Mouse (Mus musculus) erythroblast, embryonic 14.5 days (primary cell): Measurements from ENCODE around the gene Kirrel.

ENCODE experiments used
- GATA1 ChIP-seq: IDR thresholded peaks from 2 replicates; pipeline ENCODE4 v1.6.1; 2012; ENCODE audit warnings: low read length, inconsistent platforms, mixed read lengths
- TAL1 ChIP-seq: IDR thresholded peaks from 3 replicates; pipeline ENCODE4 v1.6.1; 2012; ENCODE audit warnings: low read length, inconsistent platforms, mixed read lengths

- no peak for TF ChIP-seq GATA1
- TF ChIP-seq TAL1 = no peak
Observed at GRCm38 (mm10) chr3:87082235-87082634, 92.3 kb downstream of the Kirrel start.
